Mouse (Mus musculus) spleen, postnatal 4 days (tissue): ENCODE data around the gene Cyth1.

Experiments
- DNase-seq, 2 experiments: peaks; one replicate each; pipeline ENCODE4 v3.0.0; 2022; ENCODE audit warnings: low spot score in 2 of 2

Cyth1 gene

DNA sequence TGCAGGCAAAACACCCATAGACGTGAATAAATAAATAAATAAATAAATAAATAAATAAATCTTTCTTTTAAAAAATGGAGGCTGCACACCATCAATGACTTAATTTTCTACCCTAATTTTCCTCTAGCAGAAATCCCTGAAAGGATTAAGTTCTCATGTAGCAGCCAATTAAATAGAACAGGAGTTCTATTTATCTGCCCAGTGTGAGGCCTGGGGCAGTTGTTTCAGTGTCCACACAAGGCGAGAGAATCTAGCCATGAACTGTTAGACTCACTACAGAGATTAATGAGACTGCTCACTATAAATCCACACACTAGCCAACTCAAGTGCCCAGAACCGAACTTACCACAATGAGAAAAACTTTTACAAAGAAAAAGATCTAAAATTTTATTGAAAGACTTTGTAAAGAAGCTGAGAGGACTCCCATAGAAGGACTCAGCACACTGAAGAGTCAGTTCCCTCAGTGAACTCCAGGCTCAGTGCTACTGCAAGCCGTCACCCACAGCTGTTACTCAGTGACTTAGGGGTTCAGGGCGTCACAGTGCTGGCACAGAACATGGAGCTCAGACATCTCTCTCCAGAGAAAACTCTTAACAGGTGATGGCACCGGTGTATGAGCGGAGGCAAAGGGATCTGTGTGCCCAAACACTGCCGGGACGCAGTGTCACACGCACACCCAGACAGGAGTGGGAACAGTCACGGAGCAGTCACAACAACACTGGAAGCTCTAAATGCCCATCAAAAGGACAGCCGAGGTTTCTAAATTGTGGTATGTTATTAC, 23.1 kb downstream of the Cyth1 start:
- DNase-seq = no peak

DNA sequence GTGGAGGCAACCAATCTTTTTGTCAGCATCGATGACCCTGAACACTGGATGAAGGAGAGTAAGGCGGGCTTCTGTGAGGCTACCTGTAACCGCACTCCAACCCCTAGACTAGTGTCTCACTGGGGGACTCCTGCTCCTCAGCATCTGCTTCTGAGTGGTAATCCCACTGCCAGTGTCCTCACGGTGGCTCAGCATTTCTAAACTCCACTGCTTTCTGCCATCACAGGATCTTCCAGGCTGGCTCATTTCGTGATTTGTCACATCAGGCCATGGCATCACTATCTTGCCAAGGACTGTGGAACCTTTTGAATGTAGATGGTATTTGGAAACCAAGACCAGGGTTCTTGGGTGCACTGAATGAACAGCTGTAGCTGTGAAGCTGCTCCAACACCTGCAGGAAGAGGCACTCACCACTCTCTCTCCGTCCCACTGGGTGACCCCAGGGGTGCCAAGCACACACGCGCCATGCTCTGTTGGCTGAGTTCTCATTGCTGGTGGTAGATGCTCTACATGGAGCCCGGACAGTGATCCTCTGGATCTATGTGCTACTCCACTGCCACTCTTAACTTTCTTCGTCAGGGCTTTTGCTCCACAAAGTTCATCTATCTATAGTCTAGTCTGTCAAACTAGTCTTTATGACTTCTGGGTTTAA, 24.9 kb downstream of the Cyth1 start:
- DNase-seq = no peak

GRCm38 (mm10) chr11:118222917-118223316, 25.5 kb downstream of the Cyth1 start:
- no peak for DNase-seq

GRCm38 (mm10) chr11:118222351-118222885, 26.0 kb downstream of the Cyth1 start:
- DNase-seq = no peak

- DNase-seq = peak; percentile 58 to 79
Observed at GRCm38 (mm10) chr11:118220561-118221262, 27.7 kb downstream of the Cyth1 start.

DNA sequence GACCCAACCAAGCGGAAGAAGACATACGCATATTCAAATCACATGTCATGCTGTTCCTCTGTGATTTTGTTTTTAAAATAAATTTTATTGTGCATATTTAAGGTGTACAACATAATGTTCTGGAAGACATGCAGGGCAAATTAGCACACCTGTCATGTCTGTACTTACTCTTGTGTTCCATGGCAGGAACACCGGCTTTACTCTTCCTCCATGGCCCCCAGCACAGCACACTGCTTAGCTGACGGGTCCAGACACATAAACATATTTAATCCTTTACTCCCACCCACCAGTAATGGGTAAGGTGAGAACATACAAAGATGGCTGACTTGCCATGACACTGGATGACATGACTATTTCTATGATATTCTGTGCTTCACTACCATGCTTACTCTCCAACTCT, 29.3 kb downstream of the Cyth1 start:
- no peak for DNase-seq

- DNase-seq = no peak
Observed at GRCm38 (mm10) chr11:118216468-118216867, 31.9 kb downstream of the Cyth1 start.

GRCm38 (mm10) chr11:118215928-118216458, 32.4 kb downstream of the Cyth1 start:
- no peak for DNase-seq

DNA sequence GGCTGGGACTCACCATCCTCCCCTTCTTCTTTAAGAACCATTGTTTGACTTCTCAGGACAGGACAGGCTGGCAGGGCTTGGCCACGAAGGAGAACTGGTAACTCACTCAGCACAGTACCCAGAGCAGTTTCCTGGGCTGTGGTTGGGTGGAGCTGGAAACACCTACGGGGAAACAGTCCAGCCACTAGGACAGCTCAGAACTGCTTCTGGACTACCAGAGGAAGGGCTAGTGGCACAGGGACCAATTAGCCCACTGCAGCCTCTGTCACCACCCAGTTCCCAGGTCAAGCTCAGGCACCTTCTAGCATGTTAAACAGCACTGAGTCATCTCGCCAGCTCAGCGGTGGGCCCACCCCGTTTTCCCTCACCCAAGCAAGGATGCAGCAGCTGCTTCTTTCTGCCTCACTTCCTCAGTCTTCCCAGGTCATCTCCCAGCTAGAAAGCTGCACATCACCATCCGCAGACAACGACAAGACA, 35.7 kb downstream of the Cyth1 start:
- peak in 1 of 2 experiments; percentile 22 for DNase-seq

- DNase-seq = peak; percentile 43 to 75
Observed at GRCm38 (mm10) chr11:118211749-118212635, 36.4 kb downstream of the Cyth1 start.

DNA sequence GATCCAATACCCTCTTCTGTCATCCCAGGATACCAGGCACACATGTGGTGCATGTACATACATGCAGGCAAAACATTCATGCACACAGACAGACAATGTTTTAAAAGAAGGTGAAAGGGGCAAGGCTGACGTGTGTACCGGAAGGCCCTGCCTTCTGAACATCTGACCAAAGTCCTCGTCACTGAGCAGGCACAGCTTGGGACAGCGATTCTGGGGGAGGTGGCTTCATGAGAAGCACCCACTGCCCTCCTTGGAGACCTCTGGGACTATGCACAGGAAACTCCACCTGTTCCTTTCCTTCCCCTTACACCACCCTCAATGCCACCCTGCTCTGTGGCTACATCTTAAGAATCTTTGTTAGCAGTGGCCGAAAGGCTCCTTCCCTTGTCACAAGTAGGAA, 37.4 kb downstream of the Cyth1 start:
- DNase-seq = no peak

- no peak for DNase-seq
Observed at GRCm38 (mm10) chr11:118210116-118210515, 38.3 kb downstream of the Cyth1 start.

DNA sequence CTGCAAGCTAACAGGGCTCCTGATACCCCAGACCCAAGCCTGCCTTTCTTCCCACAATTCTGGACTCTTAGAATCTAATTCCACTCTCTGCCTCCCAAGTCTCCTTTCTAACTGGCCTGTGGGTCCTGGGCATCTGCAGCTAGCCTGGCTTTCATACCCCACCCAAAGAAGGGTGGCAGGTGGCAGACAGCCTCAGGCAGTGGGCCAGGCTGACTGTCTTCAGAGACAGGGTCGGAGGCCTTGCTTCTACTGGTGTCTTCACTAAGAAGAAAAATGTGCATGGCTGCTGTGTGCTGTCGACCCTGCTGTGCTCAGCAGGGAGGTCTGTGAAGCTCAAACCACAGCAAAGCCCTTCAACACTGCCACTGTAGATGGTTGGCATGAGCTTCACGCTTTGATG, 39.0 kb downstream of the Cyth1 start:
- DNase-seq = no peak

GRCm38 (mm10) chr11:118208672-118209272, 39.6 kb downstream of the Cyth1 start:
- no peak for DNase-seq

- DNase-seq = no peak
Observed at GRCm38 (mm10) chr11:118207424-118208033, 40.9 kb downstream of the Cyth1 start.

GRCm38 (mm10) chr11:118206267-118206666, 42.1 kb downstream of the Cyth1 start:
- no peak for DNase-seq

- no peak for DNase-seq
Observed at GRCm38 (mm10) chr11:118203469-118203868, 44.9 kb downstream of the Cyth1 start.

DNA sequence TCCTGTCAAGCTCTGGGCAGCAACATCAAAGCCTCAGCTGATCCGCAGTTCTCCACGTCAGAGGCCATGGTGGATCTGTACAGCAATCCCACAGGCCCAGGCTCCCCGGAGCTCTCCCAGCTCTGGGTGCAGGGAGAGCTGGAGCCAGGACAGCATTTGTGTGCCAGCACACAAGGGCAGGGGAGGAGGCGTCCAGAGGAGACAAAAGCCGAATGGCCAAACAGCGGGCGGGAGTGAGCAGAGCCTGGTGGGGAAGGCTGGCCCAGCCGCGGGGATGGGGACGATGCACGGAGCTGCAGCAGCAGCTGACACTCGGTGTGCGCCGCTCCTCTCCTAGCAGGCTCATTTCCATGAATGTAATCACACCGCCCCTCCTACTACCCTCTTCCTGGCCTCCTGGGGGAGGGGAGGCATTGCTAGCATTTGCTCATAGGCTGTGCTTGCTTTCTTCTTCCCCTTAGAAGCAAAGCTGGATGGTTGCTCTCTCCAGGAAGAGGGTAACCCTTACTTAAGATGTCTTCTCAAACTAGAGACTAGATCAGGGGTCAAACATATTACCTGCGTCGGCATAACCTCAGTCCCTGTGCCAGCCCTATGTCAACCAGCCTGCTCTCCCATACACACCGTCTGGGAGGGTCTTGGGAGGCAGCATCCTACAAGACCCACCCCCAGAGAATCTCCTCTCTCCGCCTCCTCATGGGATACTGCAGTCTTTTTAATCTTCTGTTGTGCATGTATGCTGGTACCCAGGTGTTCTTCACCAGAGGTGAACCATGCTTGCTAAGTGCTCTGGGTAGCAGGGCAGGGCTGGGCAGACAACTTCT, 45.8 kb downstream of the Cyth1 start:
- DNase-seq = peak in 1 of 2 experiments; percentile 23

- DNase-seq = no peak
Observed at GRCm38 (mm10) chr11:118201833-118202409, 46.5 kb downstream of the Cyth1 start.
